Mouse (Mus musculus): ENCODE data around the gene Gm4763. TPM values are rescaled to one million over a fixed set of nuclear protein-coding genes. Genes with fewer than 3 reads are reported as not detected.

Gm4763 gene
- polyA plus RNA-seq, 1 experiment from 2014 or later: not detected

Other genes starting within 250 kb of the Gm4763 start
- gene Cadm4, start 244.9 kb downstream of the Gm4763 start, polyA plus RNA-seq (2015; fragmentation: Nextera tagmentation; extraction: Ambion mirVana): 0.60 and 0.80 TPM in 2 replicates
- 32.9 and 36.7 TPM in 2 replicates for gene Zfp428, start 219.9 kb downstream of the Gm4763 start, polyA plus RNA-seq (2015; fragmentation: Nextera tagmentation; extraction: Ambion mirVana)
- 0.17 and 0.18 TPM in 2 replicates for gene AC161166.1, start 214.5 kb downstream of the Gm4763 start, polyA plus RNA-seq (2015; fragmentation: Nextera tagmentation; extraction: Ambion mirVana)
- gene Irgq, start 196.2 kb downstream of the Gm4763 start, polyA plus RNA-seq (2015; fragmentation: Nextera tagmentation; extraction: Ambion mirVana): 4.6 and 5.6 TPM in 2 replicates
- not detected in 2 replicates for gene Pinlyp, start 180.8 kb downstream of the Gm4763 start, polyA plus RNA-seq (2015; fragmentation: Nextera tagmentation; extraction: Ambion mirVana)
- gene Xrcc1, start 180.6 kb downstream of the Gm4763 start, polyA plus RNA-seq (2015; fragmentation: Nextera tagmentation; extraction: Ambion mirVana): 72.9 and 77.8 TPM in 2 replicates
- 19.3 and 23.9 TPM in 2 replicates for gene Ethe1, start 139.4 kb downstream of the Gm4763 start, polyA plus RNA-seq (2015; fragmentation: Nextera tagmentation; extraction: Ambion mirVana)
- 0.78 and 0.88 TPM in 2 replicates for gene Zfp575, start 139.3 kb downstream of the Gm4763 start, polyA plus RNA-seq (2015; fragmentation: Nextera tagmentation; extraction: Ambion mirVana)
- 0.05 TPM in 1 of 2 replicates, not detected in the other for gene Phldb3, start 116.1 kb downstream of the Gm4763 start, polyA plus RNA-seq (2015; fragmentation: Nextera tagmentation; extraction: Ambion mirVana)
- 0.09 and 0.20 TPM in 2 replicates for gene Lypd3, start 90.4 kb downstream of the Gm4763 start, polyA plus RNA-seq (2015; fragmentation: Nextera tagmentation; extraction: Ambion mirVana)
- not detected in 2 replicates for gene Tex101, start 50.2 kb downstream of the Gm4763 start, polyA plus RNA-seq (2015; fragmentation: Nextera tagmentation; extraction: Ambion mirVana)
- not detected in 2 replicates for gene BC049730, start 17.7 kb downstream of the Gm4763 start, polyA plus RNA-seq (2015; fragmentation: Nextera tagmentation; extraction: Ambion mirVana)
- 0.16 TPM in 1 of 2 replicates, not detected in the other for gene Cd177, start 33.4 kb upstream of the Gm4763 start, polyA plus RNA-seq (2015; fragmentation: Nextera tagmentation; extraction: Ambion mirVana)
- not detected in 2 replicates for gene Ceacam10, start 50.3 kb upstream of the Gm4763 start, polyA plus RNA-seq (2015; fragmentation: Nextera tagmentation; extraction: Ambion mirVana)
- gene Gm9844, start 135.3 kb upstream of the Gm4763 start, polyA plus RNA-seq (2015; fragmentation: Nextera tagmentation; extraction: Ambion mirVana): 10.6 and 11.8 TPM in 2 replicates
- gene Lypd4, start 143.0 kb upstream of the Gm4763 start, polyA plus RNA-seq (2015; fragmentation: Nextera tagmentation; extraction: Ambion mirVana): not detected in 2 replicates
- gene Dmrtc2, start 143.1 kb upstream of the Gm4763 start, polyA plus RNA-seq (2015; fragmentation: Nextera tagmentation; extraction: Ambion mirVana): 0.08 TPM in 1 of 2 replicates, not detected in the other
- gene Rps19, start 157.5 kb upstream of the Gm4763 start, polyA plus RNA-seq (2015; fragmentation: Nextera tagmentation; extraction: Ambion mirVana): 1,220 and 1,401 TPM in 2 replicates
- gene Cd79a, start 170.5 kb upstream of the Gm4763 start, polyA plus RNA-seq (2015; fragmentation: Nextera tagmentation; extraction: Ambion mirVana): 0.25 and 0.39 TPM in 2 replicates
- 59.0 and 64.0 TPM in 2 replicates for gene Arhgef1, start 176.0 kb upstream of the Gm4763 start, polyA plus RNA-seq (2015; fragmentation: Nextera tagmentation; extraction: Ambion mirVana)
- gene Gm4881, start 217.6 kb upstream of the Gm4763 start, polyA plus RNA-seq (2015; fragmentation: Nextera tagmentation; extraction: Ambion mirVana): not detected in 2 replicates
- 185 and 197 TPM in 2 replicates for gene Rabac1, start 245.8 kb upstream of the Gm4763 start, polyA plus RNA-seq (2015; fragmentation: Nextera tagmentation; extraction: Ambion mirVana)

Data from heart, embryonic 13.5 days (tissue).